Mouse (Mus musculus) ovary, postnatal 14 days (tissue): Measurements from ENCODE around the gene Ttc41.
A peak's percentile ranks its signal among the peaks of the same experiment; 100 is the strongest.

Experiments used
- DNase-seq: peaks from one replicate; pipeline ENCODE4 v3.0.0; 2022; ENCODE audit warnings: low spot score

Ttc41 gene

GRCm38 (mm10) chr10:86825871-86826522 lies 120.4 kb downstream of the Ttc41 start:
- DNase-seq: peak; percentile 49
